Mouse (Mus musculus) embryonic fibroblast, embryonic 13.5 days (primary cell): Measurements from ENCODE around the gene Nipa2. TPM values are rescaled to one million over a fixed set of nuclear protein-coding genes. Genes with fewer than 3 reads are reported as not detected.

Experiments
- H3K27ac ChIP-seq: 2 replicates; pipeline ENCODE4 v1.5.1; 2012; ENCODE audit warnings: low read length, control low read depth, inconsistent platforms; ENCODE audit not compliant: insufficient read depth
- H3K4me1 ChIP-seq: 2 replicates; pipeline ENCODE4 v1.6.1; 2011; ENCODE audit warnings: low read length; ENCODE audit not compliant: control insufficient read depth, insufficient read depth
- H3K4me3 ChIP-seq: 2 replicates; pipeline ENCODE4 v1.5.1; 2011; ENCODE audit warnings: mild to moderate bottlenecking, control low read depth, low read length; ENCODE audit not compliant: insufficient read depth
- CTCF ChIP-seq: IDR thresholded peaks from 2 replicates; pipeline ENCODE4 v1.5.1; 2011; ENCODE audit warnings: mild to moderate bottlenecking, control low read depth, low read length, moderate library complexity, borderline replicate concordance; ENCODE audit not compliant: insufficient read depth
- POLR2A ChIP-seq: IDR thresholded peaks from 2 replicates; pipeline ENCODE4 v1.6.1; 2011; ENCODE audit warnings: low read depth, mild to moderate bottlenecking, control low read depth, low read length, moderate library complexity
- polyA plus RNA-seq: library from polyadenylated mRNA; stranded (reverse); fragments of >200 nt; gene quantifications from 2 replicates; pipeline ENCODE4 v1.2.4, GENCODE M21; 2011; ENCODE audit warnings: low read depth; ENCODE audit not compliant: missing spikeins, insufficient read length

Nipa2 gene
- polyA plus RNA-seq, 1 experiment, result 56.6 TPM

GRCm38 (mm10) chr7:55905449-55905848, 56.8 kb downstream of the Nipa2 start:
- Histone ChIP-seq H3K4me1 (no peaks in the 10 kb centered on the region), H3K27ac (no peak overlapping the region), H3K4me3 (no peak overlapping the region)
- TF ChIP-seq CTCF (no peak), POLR2A (no peak)

DNA sequence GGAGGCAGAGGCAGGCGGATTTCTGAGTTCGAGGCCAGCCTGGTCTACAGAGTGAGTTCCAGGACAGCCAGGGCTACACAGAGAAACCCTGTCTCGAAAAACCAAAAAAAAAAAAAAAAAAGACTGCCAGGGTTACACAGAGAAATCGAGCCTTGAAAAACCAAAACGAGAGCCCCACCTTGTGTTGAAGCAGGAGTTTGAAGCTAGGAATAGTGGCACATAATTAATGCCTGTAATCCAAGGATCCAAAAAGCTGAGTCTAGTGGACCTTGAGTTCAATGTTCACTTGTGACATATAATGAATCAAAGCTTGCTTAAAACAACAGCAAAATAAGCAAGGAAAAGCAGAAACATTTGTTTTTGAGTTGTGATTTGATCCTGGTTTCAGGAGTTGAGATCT, 58.5 kb downstream of the Nipa2 start:
- Histone ChIP-seq H3K4me1 (no peaks in the 10 kb centered on the region), H3K4me3 (no peak overlapping the region), H3K27ac (no peak overlapping the region)
- TF ChIP-seq CTCF (no peak), POLR2A (no peak)

GRCm38 (mm10) chr7:55891797-55892196, 70.5 kb downstream of the Nipa2 start:
- Histone ChIP-seq H3K4me1 (no peaks in the 10 kb centered on the region), H3K27ac (no peak overlapping the region), H3K4me3 (no peak overlapping the region)
- TF ChIP-seq POLR2A (no peak), CTCF (no peak)

GRCm38 (mm10) chr7:55890731-55891130, 71.5 kb downstream of the Nipa2 start:
- H3K4me3 ChIP-seq, result no peak overlapping the region
- no peaks in the 10 kb centered on the region for H3K4me1 ChIP-seq
- no peak for TF ChIP-seq POLR2A
- no peak for TF ChIP-seq CTCF
- no peak overlapping the region for H3K27ac ChIP-seq

GRCm38 (mm10) chr7:55889996-55890395, 72.3 kb downstream of the Nipa2 start:
- no peak overlapping the region for H3K27ac ChIP-seq
- H3K4me1 ChIP-seq, result no peaks in the 10 kb centered on the region
- TF ChIP-seq POLR2A (no peak), CTCF (no peak)
- H3K4me3 ChIP-seq, result no peak overlapping the region

- Histone ChIP-seq H3K27ac (no peak overlapping the region), H3K4me1 (no peaks in the 10 kb centered on the region), H3K4me3 (no peak overlapping the region)
- TF ChIP-seq CTCF (no peak), POLR2A (no peak)
Observed at GRCm38 (mm10) chr7:55888603-55889002, 73.7 kb downstream of the Nipa2 start.

Other genes starting within 250 kb of the Nipa2 start
- gene Siglech, start 194.3 kb downstream of the Nipa2 start, polyA plus RNA-seq, result not detected in 2 replicates
- 20.2 and 20.6 TPM in 2 replicates for gene Tubgcp5, start 168.3 kb downstream of the Nipa2 start, polyA plus RNA-seq
- 120 and 125 TPM in 2 replicates for gene Cyfip1, start 120.7 kb downstream of the Nipa2 start, polyA plus RNA-seq
- 12.2 and 13.8 TPM in 2 replicates for gene Nipa1, start 57.5 kb upstream of the Nipa2 start, polyA plus RNA-seq
- gene Herc2, start 87.7 kb upstream of the Nipa2 start, polyA plus RNA-seq, result 55.5 and 58.3 TPM in 2 replicates